Mouse (Mus musculus): ENCODE results near the gene Slc6a16.

DNA sequence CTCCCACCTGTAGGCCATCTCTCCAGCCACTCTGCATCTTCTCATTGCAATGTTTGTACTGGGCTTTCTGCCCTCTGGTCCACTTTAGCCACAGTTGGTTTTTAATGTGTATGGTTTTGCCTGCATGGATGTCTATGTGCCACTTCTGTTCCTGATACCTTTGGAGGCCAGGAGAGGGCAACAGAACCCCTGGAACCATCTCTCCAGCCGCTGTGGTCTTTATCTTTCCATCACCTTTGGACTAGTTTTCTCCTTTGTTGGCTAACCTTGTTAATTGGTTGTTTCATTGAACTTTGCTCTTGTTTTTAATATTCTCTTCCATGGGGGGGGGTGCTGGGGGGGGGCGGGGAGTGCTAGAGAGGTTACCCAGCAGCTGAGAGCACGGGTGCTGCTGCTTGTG lies 23.5 kb downstream of the Slc6a16 start:
- TF ChIP-seq POLR2A (IDR thresholded peaks at IDR 0.05; ENCODE audit: insufficient read depth, low read depth, low read length) (no peak), CTCF (IDR thresholded peaks at IDR 0.05) (no peak)
